Mouse (Mus musculus) bone marrow, adult 2 months (tissue): Measurements from ENCODE around the gene Reln.

ENCODE experiments used
- CTCF ChIP-seq: fragments of 200-500 bp; IDR thresholded peaks from 2 replicates; pipeline ENCODE4 v1.5.1; 2011; ENCODE audit warnings: low read length, control low read depth; ENCODE audit not compliant: control insufficient read depth, insufficient read depth
- POLR2A ChIP-seq: fragments of 200-500 bp; IDR thresholded peaks from 2 replicates; pipeline ENCODE4 v1.6.1; 2011; ENCODE audit warnings: low read depth, mild to moderate bottlenecking, control low read depth, low read length, borderline replicate concordance; ENCODE audit not compliant: control insufficient read depth

DNA sequence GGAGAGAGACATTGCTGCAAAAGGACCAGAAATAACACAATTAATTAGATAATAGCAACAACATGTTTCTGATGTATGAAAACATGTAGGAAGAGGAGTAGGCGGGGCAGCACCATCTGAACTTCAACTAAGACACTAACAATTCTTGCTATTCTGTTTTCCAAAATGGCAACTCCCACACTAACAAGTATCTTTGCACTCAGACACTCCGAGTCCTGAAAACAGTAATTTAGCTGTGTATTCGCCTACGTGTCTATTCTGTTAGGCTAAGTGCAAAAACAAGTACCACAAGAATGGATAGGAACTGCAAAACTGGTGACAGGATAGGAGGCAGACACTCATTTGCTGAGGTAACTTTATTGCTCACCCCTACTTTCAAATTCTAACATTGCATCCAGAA lies 70.4 kb downstream of the Reln start:
- TF ChIP-seq POLR2A (no peak), CTCF (no peak)
